Mouse (Mus musculus): ENCODE results near the gene Asgr2. TPM values are rescaled to one million over a fixed set of nuclear protein-coding genes. Genes with fewer than 3 reads are reported as not detected.
"Not testable (repeated sequence)": the region's sequence is repeated elsewhere in the genome, so short reads cannot be mapped to it uniquely, and the experiment has no call there.

Gene Asgr2
- polyA plus RNA-seq, 1 experiment = not detected

DNA sequence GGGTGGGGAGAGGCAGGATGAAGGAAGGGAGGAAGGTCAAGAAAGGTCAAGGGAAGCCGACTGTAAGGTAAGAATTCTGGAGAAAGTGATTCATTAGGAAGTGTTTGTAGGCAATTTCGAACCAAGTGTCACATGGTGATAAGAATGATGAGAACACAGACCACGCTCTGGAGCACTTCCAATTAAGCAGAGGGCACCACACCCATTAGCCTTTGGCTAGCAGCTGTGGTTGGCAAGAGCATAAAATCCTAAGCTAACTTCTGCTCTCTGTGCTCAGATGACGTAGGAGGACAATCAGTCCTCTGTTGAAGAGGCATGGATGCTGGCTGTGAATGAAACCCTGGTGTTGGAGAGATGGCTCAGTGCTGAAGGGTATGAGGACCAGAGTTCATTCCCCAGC is 22.1 kb downstream of the Asgr2 start:
- Histone ChIP-seq H3K36me3 (ENCODE audit: control insufficient read depth) (no peaks in the 10 kb centered on the region), H3K4me3 (replicated peaks) (no peak overlapping the region), H3K4me1 (ENCODE audit: control insufficient read depth) (no peaks in the 10 kb centered on the region), H3K27me3 (ENCODE audit: control insufficient read depth) (no peaks in the 10 kb centered on the region; the same call in 1 of the 2 replicates), H3K9me3 (ENCODE audit: control insufficient read depth, low read length) (peaks cover 11% of the 10 kb centered on the region)
- TF ChIP-seq GATA1 (IDR thresholded peaks at IDR 0.05; ENCODE audit: low read length) (no peak), TAL1 (IDR thresholded peaks at IDR 0.05; ENCODE audit: low read length) (no peak)

DNA sequence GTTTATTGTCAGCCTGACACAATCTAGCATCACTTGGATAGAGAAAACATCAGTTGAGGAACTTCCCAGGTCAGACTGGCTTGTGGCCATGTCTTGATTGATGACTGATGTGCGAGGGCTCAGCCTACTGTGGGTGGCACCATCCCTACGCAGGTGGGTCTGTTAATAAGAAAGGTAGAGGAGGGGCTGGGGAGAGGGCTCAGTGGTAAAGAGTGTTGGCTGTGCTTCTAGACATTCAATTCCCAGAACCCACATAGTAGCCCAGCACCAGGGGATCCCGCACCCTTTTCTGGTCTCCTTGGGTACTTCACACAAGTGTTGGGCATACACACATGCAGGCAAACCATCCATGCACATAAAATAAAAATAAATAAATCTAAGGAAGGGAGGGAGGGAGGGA is 23.5 kb downstream of the Asgr2 start:
- Histone ChIP-seq H3K4me1 (ENCODE audit: control insufficient read depth) (no peaks in the 10 kb centered on the region), H3K36me3 (ENCODE audit: control insufficient read depth) (no peaks in the 10 kb centered on the region), H3K4me3 (replicated peaks) (no peak overlapping the region), H3K9me3 (ENCODE audit: control insufficient read depth, low read length) (peaks cover 11% of the 10 kb centered on the region), H3K27me3 (ENCODE audit: control insufficient read depth) (no peaks in the 10 kb centered on the region; the same call in 1 of the 2 replicates)
- no peak for TF ChIP-seq TAL1 (IDR thresholded peaks at IDR 0.05; ENCODE audit: low read length)
- no peak for TF ChIP-seq GATA1 (IDR thresholded peaks at IDR 0.05; ENCODE audit: low read length)

DNA sequence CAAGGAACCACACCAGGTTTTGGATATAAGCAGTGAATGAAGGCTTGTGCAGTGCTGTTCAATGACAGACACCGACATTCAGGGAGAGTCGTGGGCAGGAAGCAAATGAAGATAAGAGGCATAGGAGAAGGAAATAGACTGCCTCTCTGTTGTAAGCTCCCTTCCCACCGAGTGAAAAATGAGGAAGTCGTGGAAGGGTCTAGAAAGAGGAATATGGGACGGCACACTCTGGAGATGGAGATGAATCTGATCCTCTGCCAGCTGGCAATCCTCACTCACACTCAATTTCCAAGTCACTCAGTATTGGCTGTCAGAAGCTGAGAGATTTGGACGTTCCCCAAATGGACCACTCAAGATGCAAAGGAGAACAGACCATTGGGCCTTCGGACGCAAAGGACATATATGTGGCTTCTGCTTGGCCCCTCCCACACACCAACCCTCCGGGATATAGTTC is 37.5 kb downstream of the Asgr2 start, which contains the start of gene Mgl2:
Gene Mgl2 (plus strand): TSS at position 404 of the 454 bp plus-strand sequence.
- no peaks in the 10 kb centered on the region for H3K9me3 ChIP-seq (ENCODE audit: control insufficient read depth, low read length)
- no peaks in the 10 kb centered on the region for H3K36me3 ChIP-seq (ENCODE audit: control insufficient read depth)
- H3K4me3 ChIP-seq (replicated peaks) = no peak within 1 kb of the TSS
- H3K27me3 ChIP-seq (ENCODE audit: control insufficient read depth) = no peaks in the 10 kb centered on the region
- no peaks in the 10 kb centered on the region for H3K4me1 ChIP-seq (ENCODE audit: control insufficient read depth)
- TF ChIP-seq TAL1 (IDR thresholded peaks at IDR 0.05; ENCODE audit: low read length) (no peak), GATA1 (IDR thresholded peaks at IDR 0.05; ENCODE audit: low read length) (no peak)

DNA sequence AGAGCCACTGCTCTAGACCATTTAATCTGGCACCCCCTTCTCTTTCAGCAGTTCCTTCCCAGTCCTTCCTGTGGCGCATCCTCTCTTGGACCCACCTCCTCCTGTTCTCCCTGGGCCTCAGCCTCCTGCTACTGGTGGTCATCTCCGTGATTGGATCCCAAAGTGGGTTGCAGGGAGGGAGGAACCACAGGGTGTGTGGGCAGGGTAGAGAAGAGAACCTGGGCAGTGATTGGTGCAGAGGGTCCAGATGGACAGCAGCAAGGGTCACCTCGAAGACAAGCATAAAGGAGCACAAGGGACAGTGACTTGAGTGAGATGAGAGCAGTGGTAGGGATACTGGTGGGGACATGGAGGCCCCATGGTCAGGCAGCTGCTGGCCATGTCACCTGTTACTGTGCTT is 42.6 kb downstream of the Asgr2 start:
- H3K36me3 ChIP-seq (ENCODE audit: control insufficient read depth); H3K27me3 ChIP-seq (ENCODE audit: control insufficient read depth); H3K4me1 ChIP-seq (ENCODE audit: control insufficient read depth); H3K4me3 ChIP-seq (replicated peaks); H3K9me3 ChIP-seq (ENCODE audit: control insufficient read depth, low read length): not testable (repeated sequence)

DNA sequence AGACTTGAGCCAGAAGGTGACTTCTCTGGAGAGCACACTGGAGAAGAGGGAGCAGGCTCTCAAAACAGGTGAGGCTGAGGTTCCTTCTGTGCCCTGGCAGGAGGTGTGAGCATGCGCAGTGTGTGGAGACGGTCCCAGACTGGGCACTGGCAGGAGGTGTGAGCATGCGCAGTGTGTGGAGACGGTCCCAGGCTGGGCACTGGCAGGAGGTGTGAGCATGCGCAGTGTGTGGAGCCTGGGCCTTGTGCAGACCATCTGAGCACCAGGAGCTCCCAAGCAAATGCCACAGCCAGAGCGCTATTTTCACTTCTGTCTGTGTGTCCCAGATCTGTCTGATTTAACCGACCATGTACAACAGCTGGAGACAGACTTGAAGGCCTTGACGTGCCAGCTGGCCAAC is 43.5 kb downstream of the Asgr2 start:
- not testable (repeated sequence) for H3K27me3 ChIP-seq (ENCODE audit: control insufficient read depth); H3K36me3 ChIP-seq (ENCODE audit: control insufficient read depth); H3K9me3 ChIP-seq (ENCODE audit: control insufficient read depth, low read length); H3K4me3 ChIP-seq (replicated peaks); H3K4me1 ChIP-seq (ENCODE audit: control insufficient read depth)

DNA sequence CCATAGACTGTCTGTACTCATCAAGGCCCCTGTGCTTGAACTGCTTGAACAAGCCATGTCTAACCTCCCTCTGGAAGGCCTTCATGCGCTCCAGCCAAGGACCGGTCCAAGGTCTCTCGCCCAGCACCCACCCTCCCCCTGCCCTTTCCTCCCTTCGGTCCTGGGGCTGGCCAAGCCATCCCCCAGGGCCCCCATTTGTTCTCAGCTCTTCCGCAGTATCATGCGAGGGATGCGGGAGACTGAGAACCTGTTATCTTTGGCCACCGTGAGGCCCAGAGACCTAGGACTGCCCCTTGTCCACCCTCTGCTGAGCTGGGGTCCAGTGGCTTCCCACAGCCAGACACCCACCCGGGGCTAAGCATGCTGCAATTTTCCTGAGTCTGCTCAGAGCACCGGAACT is 46.7 kb downstream of the Asgr2 start:
- TF ChIP-seq GATA1 (IDR thresholded peaks at IDR 0.05; ENCODE audit: low read length) = no peak
- Histone ChIP-seq H3K36me3 (ENCODE audit: control insufficient read depth) (no peaks in the 10 kb centered on the region), H3K4me3 (replicated peaks) (no peak overlapping the region), H3K9me3 (ENCODE audit: control insufficient read depth, low read length) (no peaks in the 10 kb centered on the region), H3K4me1 (ENCODE audit: control insufficient read depth) (no peaks in the 10 kb centered on the region; the same call in 1 of the 2 replicates), H3K27me3 (ENCODE audit: control insufficient read depth) (no peaks in the 10 kb centered on the region)

DNA sequence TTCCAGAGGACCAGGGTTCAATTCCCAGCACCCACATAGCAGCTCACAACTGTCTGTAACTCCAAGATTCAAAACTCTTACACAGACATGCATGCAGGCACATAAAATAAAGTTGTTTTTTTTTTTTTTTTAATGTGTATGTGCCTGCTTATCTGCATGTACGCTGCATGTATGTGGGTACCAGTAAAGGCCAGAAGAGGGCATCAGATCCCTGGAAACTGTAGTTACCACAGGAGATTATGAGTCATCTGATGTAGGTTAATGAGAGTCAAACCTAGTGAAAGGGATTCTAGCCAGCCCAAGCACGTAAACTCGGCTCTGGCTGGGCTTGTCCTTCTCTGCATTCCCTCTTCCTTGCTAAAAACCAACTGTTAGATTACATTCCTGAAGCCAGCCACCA is 58.6 kb downstream of the Asgr2 start:
- TF ChIP-seq TAL1 (IDR thresholded peaks at IDR 0.05; ENCODE audit: low read length) (no peak), GATA1 (IDR thresholded peaks at IDR 0.05; ENCODE audit: low read length) (no peak)
- no peaks in the 10 kb centered on the region for H3K27me3 ChIP-seq (ENCODE audit: control insufficient read depth)
- H3K9me3 ChIP-seq (ENCODE audit: control insufficient read depth, low read length) = no peaks in the 10 kb centered on the region
- no peak overlapping the region for H3K4me3 ChIP-seq (replicated peaks)
- no peaks in the 10 kb centered on the region for H3K4me1 ChIP-seq (ENCODE audit: control insufficient read depth)
- no peaks in the 10 kb centered on the region for H3K36me3 ChIP-seq (ENCODE audit: control insufficient read depth)

Other genes starting within 250 kb of the Asgr2 start
- gene Plscr3, start 246.3 kb upstream of the Asgr2 start, polyA plus RNA-seq (2012) = 3.6 and 4.4 TPM in 2 replicates
- gene Tnk1, start 233.9 kb upstream of the Asgr2 start, polyA plus RNA-seq (2012) = 0.94 and 1.1 TPM in 2 replicates
- gene Tmem95, start 214.6 kb upstream of the Asgr2 start, polyA plus RNA-seq (2012) = not detected in 2 replicates
- gene Kctd11, start 211.2 kb upstream of the Asgr2 start, polyA plus RNA-seq (2012) = 0.02 and 0.08 TPM in 2 replicates
- 0.23 and 0.37 TPM in 2 replicates for gene Acap1, start 197.1 kb upstream of the Asgr2 start, polyA plus RNA-seq (2012)
- 0.14 and 0.18 TPM in 2 replicates for gene 2810408A11Rik, start 191.7 kb upstream of the Asgr2 start, polyA plus RNA-seq (2012)
- gene Neurl4, start 191.6 kb upstream of the Asgr2 start, polyA plus RNA-seq (2012) = 5.0 and 5.1 TPM in 2 replicates
- 90.4 and 109 TPM in 2 replicates for gene Gps2, start 178.8 kb upstream of the Asgr2 start, polyA plus RNA-seq (2012)
- gene Eif5a, start 170.7 kb upstream of the Asgr2 start, polyA plus RNA-seq (2012) = 295 and 310 TPM in 2 replicates
- 0.29 and 0.38 TPM in 2 replicates for gene Ybx2, start 156.8 kb upstream of the Asgr2 start, polyA plus RNA-seq (2012)
- gene Slc2a4, start 144.5 kb upstream of the Asgr2 start, polyA plus RNA-seq (2012) = 6.0 and 7.7 TPM in 2 replicates
- gene Cldn7, start 127.9 kb upstream of the Asgr2 start, polyA plus RNA-seq (2012) = not detected in 2 replicates
- gene Ctdnep1, start 111.5 kb upstream of the Asgr2 start, polyA plus RNA-seq (2012) = 23.2 and 28.5 TPM in 2 replicates
- 1.5 and 1.9 TPM in 2 replicates for gene Elp5, start 110.1 kb upstream of the Asgr2 start, polyA plus RNA-seq (2012)
- gene Gabarap, start 101.5 kb upstream of the Asgr2 start, polyA plus RNA-seq (2012) = 50.2 and 55.8 TPM in 2 replicates
- 4.5 and 5.5 TPM in 2 replicates for gene Phf23, start 96.9 kb upstream of the Asgr2 start, polyA plus RNA-seq (2012)
- 0.48 and 0.76 TPM in 2 replicates for gene Dvl2, start 92.0 kb upstream of the Asgr2 start, polyA plus RNA-seq (2012)
- 2.9 and 3.2 TPM in 2 replicates for gene Acadvl, start 77.2 kb upstream of the Asgr2 start, polyA plus RNA-seq (2012)
- 0.10 and 0.19 TPM in 2 replicates for gene Dlg4, start 75.7 kb upstream of the Asgr2 start, polyA plus RNA-seq (2012)
- gene Asgr1, start 38.6 kb upstream of the Asgr2 start, polyA plus RNA-seq (2012) = not detected in 2 replicates
- gene Mgl2, start 37.7 kb downstream of the Asgr2 start, polyA plus RNA-seq (2012) = 0.02 TPM in 1 of 2 replicates, not detected in the other
- not detected in 2 replicates for gene Clec10a, start 63.6 kb downstream of the Asgr2 start, polyA plus RNA-seq (2012)
- not detected in 2 replicates for gene Slc16a11, start 120.1 kb downstream of the Asgr2 start, polyA plus RNA-seq (2012)
- gene Slc16a13, start 128.4 kb downstream of the Asgr2 start, polyA plus RNA-seq (2012) = 1.5 and 2.3 TPM in 2 replicates
- gene Bcl6b, start 137.2 kb downstream of the Asgr2 start, polyA plus RNA-seq (2012) = 0.06 and 0.13 TPM in 2 replicates
- 9.8 and 17.9 TPM in 2 replicates for gene 0610010K14Rik, start 145.3 kb downstream of the Asgr2 start, polyA plus RNA-seq (2012)
- 4.0 and 6.0 TPM in 2 replicates for gene Gm21988, start 147.2 kb downstream of the Asgr2 start, polyA plus RNA-seq (2012)
- 23.7 and 29.0 TPM in 2 replicates for gene Rnasek, start 147.2 kb downstream of the Asgr2 start, polyA plus RNA-seq (2012)
- 0.03 and 0.05 TPM in 2 replicates for gene Alox12, start 162.7 kb downstream of the Asgr2 start, polyA plus RNA-seq (2012)
- gene Alox12e, start 230.0 kb downstream of the Asgr2 start, polyA plus RNA-seq (2012) = not detected in 2 replicates